9 mouse cellular contexts compared by ENCODE assay signal in the genomic region with DNA sequence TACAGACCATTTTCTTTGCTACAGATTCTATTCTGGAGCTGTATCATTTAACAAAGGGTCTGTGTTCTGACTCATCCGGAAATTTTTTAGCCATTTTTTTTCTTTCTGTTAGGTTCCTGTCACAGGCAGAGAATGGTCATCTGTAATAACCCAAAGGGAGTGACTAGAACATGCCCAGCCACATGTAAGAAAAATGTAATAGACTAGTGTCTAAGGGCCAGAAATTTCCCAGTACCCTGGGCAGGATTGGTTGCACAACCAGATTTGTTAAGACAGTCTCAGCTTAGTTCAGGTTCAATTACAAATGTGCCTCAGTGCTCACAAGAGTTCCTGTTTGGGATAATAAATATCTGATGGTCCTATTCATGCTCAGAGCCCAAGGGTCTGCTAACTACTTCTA.
DNase-seq lines count a peak whose midpoint lies in the region; ATAC-seq lines count a peak whose summit lies in the region.
"Had no signal": no experiment of that assay in that cellular context is flagged by ENCODE, and none has a peak within 500 bp of the region (broad histone marks: within the 10 kb centered on the region; RNA-seq: fewer than 3 reads in every experiment).

No protein-coding gene starts in this region.

- H3K4me2 ChIP-seq in forebrain, embryonic 14.5 days (ENCODE audit: low read length): no peak overlapping the region; the same call in 1 of the 2 replicates
- H3K4me2 ChIP-seq in forebrain, embryonic 12.5 days: no peak overlapping the region
- no peak overlapping the region for H3K4me2 ChIP-seq in limb, embryonic 12.5 days
- H3K4me2 ChIP-seq in hindbrain, embryonic 13.5 days: no peak overlapping the region
- H3K4me2 ChIP-seq in neural tube, embryonic 14.5 days (ENCODE audit: low read depth, low read length): no peak overlapping the region

- no peak for DNase-seq in forebrain, embryonic 14.5 days (ENCODE audit: low spot score)
- DNase-seq in limb, embryonic 10.5 days (ENCODE audit: low spot score): no peak
- DNase-seq in frontal cortex, postnatal 14 days (ENCODE audit: low spot score in 2 of 2): no peak
- no peak for DNase-seq in left cerebral cortex, postnatal 4 days
- DNase-seq: cerebellum, adult 11 months had no signal

- no peak overlapping the region for H3K9ac ChIP-seq in forebrain, embryonic 14.5 days (ENCODE audit: low read length)
- H3K9ac ChIP-seq in forebrain, embryonic 12.5 days: no peak overlapping the region
- H3K9ac ChIP-seq in limb, embryonic 12.5 days (replicated peaks): no peak overlapping the region
- H3K9ac ChIP-seq in hindbrain, embryonic 13.5 days: peak overlapping the region; percentile 49; the same call in 1 of the 2 replicates
- no peak overlapping the region for H3K9ac ChIP-seq in neural tube, embryonic 14.5 days (replicated peaks; ENCODE audit: low read depth, low read length)

- intact Hi-C loops in left cerebral cortex, postnatal 4 days (cut with DNase I): no loop called here

- 19% methylated on average over 1 of the region's 1 CpGs for WGBS in forebrain, embryonic 14.5 days
- WGBS in forebrain, embryonic 12.5 days: 14% methylated on average over 1 of the region's 1 CpGs
- 79% methylated on average over 1 of the region's 1 CpGs for WGBS in limb, embryonic 12.5 days
- 86% methylated on average over 1 of the region's 1 CpGs for WGBS in limb, embryonic 10.5 days
- WGBS in hindbrain, embryonic 13.5 days: 22% methylated on average over 1 of the region's 1 CpGs
- 36% methylated on average over 1 of the region's 1 CpGs for WGBS in neural tube, embryonic 14.5 days

- H3K4me1 ChIP-seq in forebrain, embryonic 14.5 days (ENCODE audit: control insufficient read depth, insufficient read depth, low read length): peaks cover 18% of the 10 kb centered on the region
- H3K4me1 ChIP-seq in forebrain, embryonic 12.5 days: peaks cover 25% of the 10 kb centered on the region
- H3K4me1 ChIP-seq in limb, embryonic 12.5 days (replicated peaks): peaks cover 15% of the 10 kb centered on the region; the same call in 1 of the 2 replicates
- H3K4me1 ChIP-seq in limb, embryonic 10.5 days: peaks cover 17% of the 10 kb centered on the region
- peaks cover 32% of the 10 kb centered on the region for H3K4me1 ChIP-seq in hindbrain, embryonic 13.5 days (replicated peaks)
- H3K4me1 ChIP-seq in neural tube, embryonic 14.5 days (ENCODE audit: control insufficient read depth, insufficient read depth, low read length): no peaks in the 10 kb centered on the region; the same call in 1 of the 2 replicates

- 0 out of 2 replicates have a peak overlapping the region, but pooled peaks have one; percentile 54 for H3K27ac ChIP-seq in forebrain, embryonic 14.5 days (ENCODE audit: low read depth, low read length)
- no peak overlapping the region for H3K27ac ChIP-seq in forebrain, embryonic 12.5 days
- H3K27ac ChIP-seq in limb, embryonic 12.5 days: 0 out of 2 replicates have a peak overlapping the region, but pooled peaks have one; percentile 45
- H3K27ac ChIP-seq in limb, embryonic 10.5 days: no peak overlapping the region
- H3K27ac ChIP-seq in hindbrain, embryonic 13.5 days: peak overlapping the region; percentile 73
- H3K27ac ChIP-seq in neural tube, embryonic 14.5 days (ENCODE audit: low read depth, low read length): no peak overlapping the region

- H3K4me3 ChIP-seq in forebrain, embryonic 14.5 days (ENCODE audit: low read depth, low read length): no peak overlapping the region
- no peak overlapping the region for H3K4me3 ChIP-seq in forebrain, embryonic 12.5 days (replicated peaks)
- no peak overlapping the region for H3K4me3 ChIP-seq in limb, embryonic 12.5 days (replicated peaks)
- H3K4me3 ChIP-seq in limb, embryonic 10.5 days: no peak overlapping the region
- H3K4me3 ChIP-seq in hindbrain, embryonic 13.5 days: no peak overlapping the region
- H3K4me3 ChIP-seq in neural tube, embryonic 14.5 days (ENCODE audit: low read depth, low read length): no peak overlapping the region

- no peaks in the 10 kb centered on the region for H3K27me3 ChIP-seq in forebrain, embryonic 14.5 days (replicated peaks; ENCODE audit: control insufficient read depth, insufficient read depth, low read length)
- no peaks in the 10 kb centered on the region for H3K27me3 ChIP-seq in forebrain, embryonic 12.5 days
- H3K27me3 ChIP-seq in limb, embryonic 12.5 days: no peaks in the 10 kb centered on the region
- H3K27me3 ChIP-seq in limb, embryonic 10.5 days (ENCODE audit: low read depth, poor library complexity, severe bottlenecking): no peaks in the 10 kb centered on the region
- H3K27me3 ChIP-seq in hindbrain, embryonic 13.5 days: 0 out of 2 replicates have a peak, but pooled peaks cover 4% of the 10 kb centered on the region
- no peaks in the 10 kb centered on the region for H3K27me3 ChIP-seq in neural tube, embryonic 14.5 days (ENCODE audit: control insufficient read depth, insufficient read depth, low read length)

- no peak for ATAC-seq in forebrain, embryonic 14.5 days
- ATAC-seq in forebrain, embryonic 12.5 days (ENCODE audit: low FRiP score): no peak
- no peak for ATAC-seq in limb, embryonic 12.5 days (ENCODE audit: insufficient number of reproducible peaks, insufficient read depth, low FRiP score, low TSS enrichment, low read depth)
- peak; percentile 7; the same call in 1 of the 2 replicates for ATAC-seq in hindbrain, embryonic 13.5 days (ENCODE audit: low FRiP score)
- ATAC-seq in neural tube, embryonic 14.5 days (ENCODE audit: low read depth): peak; percentile 32; the same call in 1 of the 2 replicates

- H3K9me3 ChIP-seq in forebrain, embryonic 14.5 days (replicated peaks; ENCODE audit: control insufficient read depth, low read length): no peaks in the 10 kb centered on the region
- H3K9me3 ChIP-seq in forebrain, embryonic 12.5 days: no peaks in the 10 kb centered on the region; the same call in 1 of the 2 replicates
- no peaks in the 10 kb centered on the region for H3K9me3 ChIP-seq in limb, embryonic 12.5 days
- no peaks in the 10 kb centered on the region for H3K9me3 ChIP-seq in limb, embryonic 10.5 days (replicated peaks)
- no peaks in the 10 kb centered on the region for H3K9me3 ChIP-seq in hindbrain, embryonic 13.5 days
- no peaks in the 10 kb centered on the region for H3K9me3 ChIP-seq in neural tube, embryonic 14.5 days (ENCODE audit: control insufficient read depth, low read length)

- H3K36me3 ChIP-seq in forebrain, embryonic 14.5 days (ENCODE audit: control insufficient read depth, insufficient read depth, low read length): no peaks in the 10 kb centered on the region
- H3K36me3 ChIP-seq in forebrain, embryonic 12.5 days (replicated peaks): no peaks in the 10 kb centered on the region
- H3K36me3 ChIP-seq in limb, embryonic 12.5 days: no peaks in the 10 kb centered on the region
- H3K36me3 ChIP-seq in limb, embryonic 10.5 days: no peaks in the 10 kb centered on the region
- no peaks in the 10 kb centered on the region for H3K36me3 ChIP-seq in hindbrain, embryonic 13.5 days
- H3K36me3 ChIP-seq in neural tube, embryonic 14.5 days (ENCODE audit: control insufficient read depth, insufficient read depth, low read length): no peaks in the 10 kb centered on the region

Comparison
In these comparisons a context has a peak if more than half of its experiments do, and no peak if none do; other contexts are left out.
1. H3K27ac ChIP-seq: peak in forebrain, embryonic 14.5 days (single experiment), limb, embryonic 12.5 days (single experiment) and hindbrain, embryonic 13.5 days (single experiment); none in forebrain, embryonic 12.5 days (single experiment), limb, embryonic 10.5 days (single experiment) and neural tube, embryonic 14.5 days (single experiment).
2. ATAC-seq: peak in hindbrain, embryonic 13.5 days (single experiment) and neural tube, embryonic 14.5 days (single experiment); none in forebrain, embryonic 14.5 days (single experiment), forebrain, embryonic 12.5 days (single experiment) and limb, embryonic 12.5 days (single experiment).